Mouse (Mus musculus) bone marrow, adult 2 months (tissue): ENCODE data around the gene Slc17a1.

Experiments
- CTCF ChIP-seq: fragments of 200-500 bp; IDR thresholded peaks from 2 replicates; pipeline ENCODE4 v1.5.1; 2011; ENCODE audit warnings: low read length, control low read depth; ENCODE audit not compliant: control insufficient read depth, insufficient read depth
- POLR2A ChIP-seq: fragments of 200-500 bp; IDR thresholded peaks from 2 replicates; pipeline ENCODE4 v1.6.1; 2011; ENCODE audit warnings: low read depth, mild to moderate bottlenecking, control low read depth, low read length, borderline replicate concordance; ENCODE audit not compliant: control insufficient read depth

DNA sequence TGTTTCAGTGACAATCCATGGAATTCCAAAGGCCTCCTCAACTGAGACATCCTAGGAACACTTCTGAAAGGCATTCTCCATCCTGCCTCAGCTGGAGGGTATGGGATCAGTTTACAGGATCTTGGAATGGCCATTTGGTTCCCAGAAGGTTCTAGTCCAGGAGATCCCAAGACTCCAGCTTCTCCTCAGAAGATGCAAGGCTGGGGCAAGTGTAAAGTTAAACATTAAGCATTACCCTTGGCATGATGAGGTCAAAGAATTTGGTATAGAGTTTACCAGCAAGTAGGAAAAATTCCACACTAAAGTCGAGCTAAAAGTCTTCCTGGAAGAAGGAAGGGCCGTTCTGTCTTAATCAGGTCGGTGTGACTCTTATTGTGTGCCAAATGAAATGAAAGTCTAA is 2.4 kb downstream of the Slc17a1 start:
- no peak for TF ChIP-seq CTCF
- no peak for TF ChIP-seq POLR2A
